Mouse (Mus musculus) intestine, embryonic 14.5 days (tissue): ENCODE measurements at regions not wholly inside any gene's neighbourhood (a gene's known extent, or its start where the extent isn't known, plus 50 kb on each side); places are given as distances from the start of the nearest gene placed in this dataset.

Source experiments
- ATAC-seq: fragments of 200-750 bp; cut with Nextera tagmentation; replicated peaks from 2 replicates; pipeline ENCODE4 v1.8.0; 2017; ENCODE audit warnings: low read depth, moderate number of reproducible peaks, moderate TSS enrichment, moderate library complexity; ENCODE audit not compliant: low FRiP score, low TSS enrichment
- DNase-seq: peaks from one replicate; pipeline ENCODE4 v3.0.0-alpha.2; 2018; ENCODE audit warnings: low spot score
- H3K27ac ChIP-seq: fragments of 300-500 bp; sonication (generic); 2 replicates; pipeline ENCODE4 v1.5.1; 2014; ENCODE audit warnings: low read depth, mild to moderate bottlenecking, control low read depth
- H3K27me3 ChIP-seq: fragments of 300-500 bp; sonication (generic); replicated peaks from 2 replicates; pipeline ENCODE4 v1.6.1; 2014; ENCODE audit warnings: low read length, control low read depth; ENCODE audit not compliant: control insufficient read depth, insufficient read depth
- H3K36me3 ChIP-seq: fragments of 300-500 bp; sonication (generic); 2 replicates; pipeline ENCODE4 v1.6.1; 2014; ENCODE audit warnings: low read length, control low read depth; ENCODE audit not compliant: control insufficient read depth, insufficient read depth
- H3K4me1 ChIP-seq: fragments of 300-500 bp; sonication (generic); replicated peaks from 2 replicates; pipeline ENCODE4 v1.6.1; 2014; ENCODE audit warnings: low read length, control low read depth, mixed read lengths; ENCODE audit not compliant: control insufficient read depth, insufficient read depth
- H3K4me2 ChIP-seq: fragments of 300-500 bp; sonication (generic); 2 replicates; pipeline ENCODE4 v1.6.1; 2014; ENCODE audit warnings: low read length
- H3K4me3 ChIP-seq: fragments of 300-500 bp; sonication (generic); 2 replicates; pipeline ENCODE4 v1.5.1; 2014; ENCODE audit warnings: low read depth, low read length, control low read depth, mixed read lengths
- H3K9ac ChIP-seq: fragments of 300-500 bp; sonication (generic); 2 replicates; pipeline ENCODE4 v1.6.1; 2014; ENCODE audit warnings: mild to moderate bottlenecking, low read length
- H3K9me3 ChIP-seq: fragments of 300-500 bp; sonication (generic); 2 replicates; pipeline ENCODE4 v1.6.1; 2016; ENCODE audit warnings: low read length, control low read depth; ENCODE audit not compliant: control insufficient read depth
- WGBS: fragments of 180-500 bp; shearing (Covaris S2); extraction: QIAGEN DNeasy Blood & Tissue Kit; methylation state at CpG from one replicate; pipeline ENCODE4 v1.1.7; 2014; 5-methylcytosine and 5-hydroxymethylcytosine counted together

DNA sequence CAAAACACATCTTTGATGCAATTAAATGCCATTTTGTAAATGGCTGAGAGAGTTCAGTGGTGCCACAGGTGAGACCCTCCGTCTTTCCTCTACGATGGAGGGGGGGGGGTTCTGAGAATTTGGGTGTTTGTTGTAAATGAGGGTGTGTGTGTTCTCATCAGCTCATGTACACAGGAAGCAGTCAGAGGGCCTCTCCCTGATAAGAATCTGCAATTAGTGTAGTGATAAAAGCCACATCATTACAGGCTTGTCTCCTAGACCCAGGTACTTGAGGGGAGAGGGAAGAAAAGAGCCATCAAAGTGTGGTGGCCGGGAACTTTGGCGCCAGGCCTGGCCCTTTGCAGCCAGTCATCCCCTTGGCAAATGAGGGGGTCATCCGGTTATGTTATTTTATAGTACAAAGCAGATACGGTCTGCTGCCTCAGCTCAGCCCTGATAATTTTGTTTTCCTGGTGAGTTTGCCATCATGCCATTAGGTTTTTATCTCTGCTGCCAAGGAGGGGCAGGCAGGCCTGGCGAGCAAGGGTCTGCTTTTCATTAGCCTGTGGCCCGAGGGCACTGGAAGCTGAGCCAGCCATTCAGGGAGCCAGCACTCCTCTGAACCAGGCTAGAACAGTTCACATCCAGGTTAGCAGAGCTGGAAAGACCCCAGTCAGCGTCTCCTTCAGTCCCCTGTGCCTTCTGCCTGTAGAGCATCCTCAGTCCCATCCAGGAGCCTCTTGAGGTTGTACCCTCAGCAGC is 59.7 kb downstream of the H2al1j start:
- no peak for DNase-seq
- WGBS, result 65% methylated on average over 9 of the region's 9 CpGs
- no peaks in the 10 kb centered on the region for H3K36me3 ChIP-seq

DNA sequence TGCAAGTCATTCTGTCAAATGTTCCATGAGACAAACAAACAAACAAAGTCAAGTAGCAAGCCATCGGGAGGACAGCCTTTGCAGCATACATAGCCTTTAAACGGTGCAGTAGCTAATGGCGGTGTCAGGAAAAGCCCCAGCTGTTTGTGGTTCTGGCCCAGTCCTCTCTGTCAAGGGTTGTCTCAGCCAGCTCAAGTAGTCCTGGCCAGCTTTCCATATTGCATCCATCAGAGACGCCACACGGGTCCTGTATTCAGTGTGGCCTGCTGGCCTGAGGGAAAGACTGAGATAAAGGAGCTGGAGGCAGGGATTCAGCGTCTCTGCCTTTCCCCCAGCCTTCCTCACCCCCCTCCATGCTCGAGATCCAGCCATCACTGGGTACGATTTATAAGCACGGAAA is 61.2 kb downstream of the H2al1j start:
- no peaks in the 10 kb centered on the region for H3K9me3 ChIP-seq
- no peak overlapping the region for H3K4me3 ChIP-seq
- DNase-seq (no peak), ATAC-seq (no peak)
- no peaks in the 10 kb centered on the region for H3K27me3 ChIP-seq
- WGBS, result 49% methylated on average over 9 of the region's 9 CpGs
- no peak overlapping the region for H3K9ac ChIP-seq
- no peaks in the 10 kb centered on the region for H3K4me1 ChIP-seq
- no peaks in the 10 kb centered on the region for H3K36me3 ChIP-seq
- no peak overlapping the region for H3K27ac ChIP-seq
- no peak overlapping the region for H3K4me2 ChIP-seq

More for the DNA sequence above, 59.7 kb downstream of the H2al1j start:
- Histone ChIP-seq H3K4me1 (no peaks in the 10 kb centered on the region), H3K9ac (no peak overlapping the region), H3K4me3 (no peak overlapping the region), H3K27ac (no peak overlapping the region), H3K27me3 (no peaks in the 10 kb centered on the region), H3K9me3 (no peaks in the 10 kb centered on the region), H3K4me2 (no peak overlapping the region)
- no peak for ATAC-seq

DNA sequence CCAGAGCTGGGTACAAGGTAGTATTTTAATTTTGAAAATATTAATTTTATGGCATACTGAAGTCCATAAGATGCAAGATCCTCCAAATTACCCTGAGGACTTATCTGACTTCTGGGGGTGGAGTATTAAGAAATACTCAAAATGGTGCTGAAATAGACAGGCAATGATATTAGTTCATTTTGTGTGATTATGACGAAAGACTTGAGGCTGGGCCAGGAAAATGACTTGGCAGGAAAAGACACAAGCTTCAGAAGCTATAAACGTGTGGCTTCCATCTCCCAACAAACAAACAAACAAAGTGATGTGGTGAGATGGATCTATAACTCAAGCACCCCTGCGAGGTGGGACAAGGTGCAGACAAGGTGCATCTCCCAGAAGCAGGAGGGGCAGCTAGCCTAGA is 72.8 kb downstream of the H2al1j start:
- 88% methylated on average over 3 of the region's 3 CpGs for WGBS
- Histone ChIP-seq H3K27me3 (0 out of 2 replicates have a peak, but pooled peaks cover under 1% of the 10 kb centered on the region), H3K4me2 (no peak overlapping the region), H3K4me1 (no peaks in the 10 kb centered on the region), H3K9ac (no peak overlapping the region), H3K4me3 (no peak overlapping the region), H3K36me3 (no peaks in the 10 kb centered on the region), H3K9me3 (peaks cover 5% of the 10 kb centered on the region; the same call in 1 of the 2 replicates), H3K27ac (no peak overlapping the region)
- DNase-seq (no peak), ATAC-seq (no peak)

DNA sequence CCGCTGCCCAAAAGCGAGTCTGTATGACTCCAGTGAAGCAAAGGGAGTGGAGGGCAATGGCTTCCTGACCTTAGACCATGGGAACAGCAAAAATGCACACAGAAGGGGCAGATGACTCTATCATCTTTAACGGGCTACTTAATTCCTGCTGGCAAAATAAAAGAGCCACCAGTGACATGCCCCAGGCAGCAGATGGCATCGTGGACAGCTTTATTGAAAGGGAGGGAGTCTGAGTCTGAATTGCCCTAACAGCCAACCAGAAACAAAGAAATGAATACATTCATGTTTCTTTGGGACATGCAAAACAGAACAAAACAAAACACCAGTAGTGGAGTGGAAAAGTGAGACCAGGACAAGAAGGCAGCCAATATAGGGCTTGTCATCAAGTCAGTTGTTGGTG is 76.7 kb downstream of the H2al1j start:
- Histone ChIP-seq H3K27me3 (0 out of 2 replicates have a peak, but pooled peaks cover 2% of the 10 kb centered on the region), H3K4me3 (no peak overlapping the region), H3K9ac (no peak overlapping the region), H3K9me3 (peaks cover 5% of the 10 kb centered on the region; the same call in 1 of the 2 replicates), H3K36me3 (no peaks in the 10 kb centered on the region), H3K4me1 (no peaks in the 10 kb centered on the region), H3K4me2 (no peak overlapping the region), H3K27ac (no peak overlapping the region)
- WGBS, result 77% methylated on average over 4 of the region's 4 CpGs
- ATAC-seq, result no peak
- no peak for DNase-seq

DNA sequence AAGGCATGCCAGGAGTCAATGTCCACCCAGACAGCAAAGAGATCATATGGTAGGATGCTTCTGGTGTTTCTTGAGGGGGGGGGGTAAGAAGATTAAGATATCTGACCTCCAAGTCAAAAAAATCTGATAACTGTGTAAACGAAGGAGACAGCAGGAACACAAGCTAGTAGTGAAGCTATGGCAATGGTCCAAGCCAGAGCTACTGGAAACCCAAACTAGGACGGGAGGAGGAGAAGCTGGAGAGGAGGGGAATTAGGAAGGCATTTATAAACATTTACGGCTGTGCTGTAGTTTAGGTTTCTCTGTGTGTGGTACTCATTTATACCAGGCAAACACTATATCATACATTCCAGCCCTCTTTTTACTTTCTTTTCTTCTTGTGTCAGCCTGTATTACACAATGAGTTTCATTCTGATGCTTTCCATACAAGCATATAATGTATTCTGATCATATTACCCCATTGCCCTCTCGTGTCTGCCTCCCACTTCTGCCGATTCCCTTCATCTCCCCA is 84.7 kb downstream of the H2al1j start:
- WGBS, result 31% methylated on average over 5 of the region's 5 CpGs
- H3K4me2 ChIP-seq, result no peak overlapping the region
- H3K9me3 ChIP-seq, result no peaks in the 10 kb centered on the region
- ATAC-seq, result no peak
- no peak overlapping the region for H3K9ac ChIP-seq
- H3K27me3 ChIP-seq, result 0 out of 2 replicates have a peak, but pooled peaks cover 7% of the 10 kb centered on the region
- no peak for DNase-seq
- H3K4me3 ChIP-seq, result no peak overlapping the region
- no peaks in the 10 kb centered on the region for H3K36me3 ChIP-seq
- 0 out of 2 replicates have a peak, but pooled peaks cover 7% of the 10 kb centered on the region for H3K4me1 ChIP-seq
- H3K27ac ChIP-seq, result 0 out of 2 replicates have a peak overlapping the region, but pooled peaks have one; percentile 27

DNA sequence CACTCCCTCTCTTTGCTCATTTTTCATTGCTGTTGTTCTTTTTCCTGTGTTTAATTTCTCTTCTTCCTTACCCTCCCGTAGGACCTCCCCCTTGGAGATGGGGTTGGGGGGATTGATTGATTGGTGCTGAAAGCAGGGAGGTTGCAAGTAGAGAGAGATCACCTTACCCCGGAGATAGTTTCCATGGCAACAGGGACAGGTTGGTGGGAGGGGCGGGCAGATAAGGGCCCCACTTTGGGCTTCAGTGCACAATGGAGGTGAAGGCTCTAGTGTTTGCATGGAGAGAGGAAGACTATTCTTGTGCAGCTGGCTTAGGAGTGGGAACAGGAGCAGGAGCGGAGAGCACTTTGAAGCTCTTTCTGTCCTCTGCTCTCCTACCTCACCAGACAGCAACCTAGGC is 88.0 kb downstream of the H2al1j start:
- Histone ChIP-seq H3K9me3 (no peaks in the 10 kb centered on the region), H3K27me3 (peaks cover 7% of the 10 kb centered on the region; the same call in 1 of the 2 replicates), H3K4me3 (no peak overlapping the region), H3K4me1 (0 out of 2 replicates have a peak, but pooled peaks cover 7% of the 10 kb centered on the region), H3K4me2 (no peak overlapping the region), H3K36me3 (no peaks in the 10 kb centered on the region), H3K27ac (no peak overlapping the region), H3K9ac (no peak overlapping the region)
- WGBS, result 41% methylated on average over 4 of the region's 4 CpGs
- ATAC-seq, result no peak; the same call in 1 of the 2 replicates
- DNase-seq, result no peak

DNA sequence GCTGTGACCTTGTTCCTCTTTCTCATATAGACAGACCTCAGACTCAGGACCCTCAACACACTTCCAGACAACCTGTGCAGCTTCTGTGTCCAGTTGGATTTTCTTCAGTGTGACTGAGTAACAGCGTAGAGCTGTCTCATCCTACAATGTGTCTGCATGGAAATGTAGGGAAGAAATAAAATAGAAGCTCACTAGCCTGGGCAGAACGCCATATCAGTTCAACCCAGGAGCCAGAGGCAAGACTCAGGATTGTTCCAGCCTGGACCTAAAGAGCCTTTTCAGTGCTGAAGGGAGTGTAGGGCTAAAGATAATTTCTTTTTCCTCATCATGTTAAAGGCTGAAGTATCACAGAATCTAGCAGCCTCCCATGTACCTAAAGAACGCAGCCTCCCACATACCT is 88.9 kb downstream of the H2al1j start:
- DNase-seq (no peak), ATAC-seq (no peak)
- 85% methylated on average over 3 of the region's 3 CpGs for WGBS
- no peak overlapping the region for H3K27ac ChIP-seq
- H3K27me3 ChIP-seq, result peaks cover 7% of the 10 kb centered on the region; the same call in 1 of the 2 replicates
- H3K36me3 ChIP-seq, result no peaks in the 10 kb centered on the region
- H3K9ac ChIP-seq, result no peak overlapping the region
- no peaks in the 10 kb centered on the region for H3K9me3 ChIP-seq
- H3K4me2 ChIP-seq, result no peak overlapping the region
- no peak overlapping the region for H3K4me3 ChIP-seq
- H3K4me1 ChIP-seq, result 0 out of 2 replicates have a peak, but pooled peaks cover 7% of the 10 kb centered on the region

DNA sequence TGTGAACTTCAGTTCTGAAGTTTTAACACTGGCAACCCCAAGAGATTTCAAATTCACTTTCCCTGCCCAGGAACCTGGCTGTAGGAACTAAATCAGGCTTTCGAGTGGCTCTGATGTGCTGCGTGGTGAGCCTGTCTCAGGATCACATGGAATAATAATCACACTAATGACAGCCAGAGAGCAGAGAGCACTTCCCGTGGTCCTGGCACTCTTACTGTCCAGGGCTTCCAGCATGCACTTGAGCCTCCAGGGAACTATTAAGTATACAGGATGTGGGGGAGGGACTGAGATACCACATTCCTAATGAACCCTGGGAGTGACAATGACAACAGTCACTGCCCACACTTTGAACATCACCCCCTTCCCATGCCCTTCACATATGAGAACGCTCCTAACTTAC is 90.2 kb downstream of the H2al1j start:
- no peaks in the 10 kb centered on the region for H3K36me3 ChIP-seq
- no peak overlapping the region for H3K9ac ChIP-seq
- H3K4me1 ChIP-seq, result 0 out of 2 replicates have a peak, but pooled peaks cover 7% of the 10 kb centered on the region
- no peak overlapping the region for H3K4me3 ChIP-seq
- H3K4me2 ChIP-seq, result no peak overlapping the region
- no peak overlapping the region for H3K27ac ChIP-seq
- no peaks in the 10 kb centered on the region for H3K9me3 ChIP-seq
- ATAC-seq, result no peak
- 51% methylated on average over 4 of the region's 4 CpGs for WGBS
- DNase-seq, result no peak
- H3K27me3 ChIP-seq, result peaks cover 3% of the 10 kb centered on the region; the same call in 1 of the 2 replicates
